Mouse (Mus musculus) lung, adult 2 months (tissue): ENCODE data around the gene Trim47. TPM values are rescaled to one million over a fixed set of nuclear protein-coding genes. Genes with fewer than 3 reads are reported as not detected.

ENCODE experiments used
- DNase-seq: peaks from one replicate; pipeline ENCODE4 v3.0.0; 2022
- H3K4me1 ChIP-seq: fragments of 200-500 bp; 2 replicates; pipeline ENCODE4 v1.6.1; 2011; ENCODE audit warnings: low read length; ENCODE audit not compliant: control insufficient read depth, insufficient read depth
- H3K4me3 ChIP-seq: fragments of 200-500 bp; replicated peaks from 2 replicates; pipeline ENCODE3; 2011; ENCODE audit warnings: low read depth, mild to moderate bottlenecking, control low read depth, low read length; ENCODE audit errors: extremely low read depth
- CTCF ChIP-seq: fragments of 200-500 bp; IDR thresholded peaks from 2 replicates; pipeline ENCODE4 v1.5.1; 2011; ENCODE audit warnings: mild to moderate bottlenecking, low read length, control low read depth; ENCODE audit not compliant: insufficient read depth
- POLR2A ChIP-seq: fragments of 200-500 bp; IDR thresholded peaks from 2 replicates; pipeline ENCODE4 v1.6.1; 2011; ENCODE audit warnings: low read depth, mild to moderate bottlenecking, control low read depth, low read length, borderline replicate concordance; ENCODE audit errors: extremely low read depth
- WGBS: fragments of 180-500 bp; shearing (Covaris S2); methylation state at CpG from one replicate; pipeline ENCODE4 v1.1.7; 2018; 5-methylcytosine and 5-hydroxymethylcytosine counted together
- polyA plus RNA-seq: library from polyadenylated mRNA; depleted of rRNA; stranded (reverse); fragments of >200 nt; gene quantifications from 2 replicates; pipeline ENCODE4 v1.2.3, GENCODE M21; 2012

The Trim47 gene
- polyA plus RNA-seq, 1 experiment = 44.6 TPM

GRCm38 (mm10) chr11:116162146-116162545, 35.1 kb upstream of the Trim47 start:
- TF ChIP-seq CTCF (no peak), POLR2A (no peak)

GRCm38 (mm10) chr11:116161312-116161711, 34.3 kb upstream of the Trim47 start:
- no peak for DNase-seq
- H3K4me3 ChIP-seq = no peak overlapping the region
- TF ChIP-seq POLR2A (no peak), CTCF (no peak)
- 63% methylated on average over 12 of the region's 12 CpGs for WGBS
- H3K4me1 ChIP-seq = no peaks in the 10 kb centered on the region

More at GRCm38 (mm10) chr11:116162146-116162545, 35.1 kb upstream of the Trim47 start:
- no peak for DNase-seq
- Histone ChIP-seq H3K4me1 (no peaks in the 10 kb centered on the region), H3K4me3 (no peak overlapping the region)
- 72% methylated on average over 10 of the region's 10 CpGs for WGBS

GRCm38 (mm10) chr11:116150960-116151359, 23.9 kb upstream of the Trim47 start:
- DNase-seq = no peak
- 98% methylated on average over 2 of the region's 2 CpGs for WGBS
- no peaks in the 10 kb centered on the region for H3K4me1 ChIP-seq
- TF ChIP-seq CTCF = no peak
- no peak for TF ChIP-seq POLR2A
- H3K4me3 ChIP-seq = no peak overlapping the region

- TF ChIP-seq CTCF (no peak), POLR2A (no peak)
- no peak overlapping the region for H3K4me3 ChIP-seq
- 0 out of 2 replicates have a peak, but pooled peaks cover 2% of the 10 kb centered on the region for H3K4me1 ChIP-seq
- DNase-seq = no peak
- 83% methylated on average over 6 of the region's 6 CpGs for WGBS
Observed at GRCm38 (mm10) chr11:116149341-116149740, 22.3 kb upstream of the Trim47 start.

GRCm38 (mm10) chr11:116148761-116149221, 21.8 kb upstream of the Trim47 start:
- no peak for DNase-seq
- Histone ChIP-seq H3K4me1 (0 out of 2 replicates have a peak, but pooled peaks cover 2% of the 10 kb centered on the region), H3K4me3 (no peak overlapping the region)
- no peak for TF ChIP-seq POLR2A
- TF ChIP-seq CTCF = no peak
- 67% methylated on average over 20 of the region's 20 CpGs for WGBS

- Histone ChIP-seq H3K4me3 (no peak overlapping the region), H3K4me1 (0 out of 2 replicates have a peak, but pooled peaks cover 2% of the 10 kb centered on the region)
- TF ChIP-seq POLR2A (no peak), CTCF (no peak)
- DNase-seq = peak; percentile 57
- WGBS = 69% methylated on average over 25 of the region's 25 CpGs
Observed at GRCm38 (mm10) chr11:116146294-116146985, 19.4 kb upstream of the Trim47 start.

GRCm38 (mm10) chr11:116145481-116146293, 18.7 kb upstream of the Trim47 start:
- Histone ChIP-seq H3K4me1 (0 out of 2 replicates have a peak, but pooled peaks cover 2% of the 10 kb centered on the region), H3K4me3 (no peak overlapping the region)
- TF ChIP-seq CTCF = no peak
- TF ChIP-seq POLR2A = no peak
- 66% methylated on average over 18 of the region's 18 CpGs for WGBS
- peak; percentile 35 for DNase-seq

GRCm38 (mm10) chr11:116143468-116143867, 16.5 kb upstream of the Trim47 start:
- TF ChIP-seq CTCF (no peak), POLR2A (no peak)
- H3K4me1 ChIP-seq = peaks cover 2% of the 10 kb centered on the region; the same call in 1 of the 2 replicates
- 86% methylated on average over 3 of the region's 3 CpGs for WGBS
- no peak for DNase-seq
- H3K4me3 ChIP-seq = no peak overlapping the region

- H3K4me1 ChIP-seq = peaks cover 2% of the 10 kb centered on the region; the same call in 1 of the 2 replicates
- no peak overlapping the region for H3K4me3 ChIP-seq
- no peak for TF ChIP-seq CTCF
- TF ChIP-seq POLR2A = no peak
- no peak for DNase-seq
- 70% methylated on average over 10 of the region's 10 CpGs for WGBS
Observed at GRCm38 (mm10) chr11:116142211-116142991, 15.4 kb upstream of the Trim47 start.
